28 mouse cellular contexts compared by ENCODE assay signal in the genomic region with DNA sequence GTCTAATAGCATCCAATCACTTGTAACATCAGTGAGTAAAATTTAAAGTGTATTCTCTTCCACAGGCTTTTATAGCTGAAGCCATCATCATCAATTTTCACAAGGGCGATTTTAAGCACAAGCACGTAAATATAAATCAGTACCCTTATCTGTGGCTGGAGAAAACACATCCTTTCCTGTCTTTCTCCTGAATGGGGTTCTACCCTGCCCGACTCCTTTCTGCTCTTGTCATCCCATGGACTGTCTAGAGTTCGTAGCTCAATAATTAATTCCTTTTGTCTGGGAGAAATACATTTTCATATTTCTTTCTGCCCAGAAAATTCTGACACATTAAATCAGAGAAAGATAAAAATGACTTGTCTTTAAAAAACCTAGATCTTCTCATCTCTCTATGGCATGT.
"Had no signal": no experiment of that assay in that cellular context is flagged by ENCODE, and none has a peak within 500 bp of the region (broad histone marks: within the 10 kb centered on the region; RNA-seq: fewer than 3 reads in every experiment).

No protein-coding gene starts in this region.

- H3K4me1 ChIP-seq: embryonic facial prominence, embryonic 10.5 days; embryonic facial prominence, embryonic 12.5 days; embryonic facial prominence, embryonic 13.5 days; embryonic facial prominence, embryonic 15.5 days; forebrain, embryonic 10.5 days; forebrain, embryonic 12.5 days; forebrain, embryonic 13.5 days; forebrain, embryonic 15.5 days had no signal

- DNase-seq: cerebellum, adult 2 months; cerebellum, adult 8-10 months; cerebellum, adult 9-10 months; cerebellum, adult 9-11 months; cerebellum, postnatal 10 days; cerebellum, postnatal 14 days; cerebellum, postnatal 25 days; cerebellum, postnatal 36 days; embryo, embryonic 11 days; forebrain, postnatal 0 days; gastrocnemius, adult 2 months; gastrocnemius, postnatal 10 days; gastrocnemius, postnatal 14 days; gastrocnemius, postnatal 25 days; gastrocnemius, postnatal 36 days; heart, adult 11 months; heart, adult 18-20 months had no signal

- H3K9ac ChIP-seq: embryonic facial prominence, embryonic 12.5 days; embryonic facial prominence, embryonic 13.5 days; embryonic facial prominence, embryonic 15.5 days; forebrain, embryonic 12.5 days; forebrain, embryonic 13.5 days; forebrain, embryonic 15.5 days; forebrain, postnatal 0 days had no signal

- H3K36me3 ChIP-seq: embryonic facial prominence, embryonic 10.5 days; embryonic facial prominence, embryonic 12.5 days; embryonic facial prominence, embryonic 13.5 days; embryonic facial prominence, embryonic 15.5 days; forebrain, embryonic 10.5 days; forebrain, embryonic 12.5 days; forebrain, embryonic 15.5 days had no signal

- ATAC-seq: forebrain, embryonic 13.5 days; forebrain, embryonic 14.5 days; forebrain, embryonic 15.5 days; forebrain, embryonic 16.5 days; forebrain, postnatal 0 days had no signal

- H3K4me2 ChIP-seq: embryonic facial prominence, embryonic 12.5 days; embryonic facial prominence, embryonic 13.5 days; embryonic facial prominence, embryonic 15.5 days; forebrain, embryonic 12.5 days; forebrain, embryonic 13.5 days; forebrain, embryonic 15.5 days had no signal

- H3K27ac ChIP-seq: embryonic facial prominence, embryonic 10.5 days; embryonic facial prominence, embryonic 12.5 days; embryonic facial prominence, embryonic 13.5 days; embryonic facial prominence, embryonic 15.5 days; forebrain, embryonic 10.5 days; forebrain, embryonic 12.5 days; forebrain, embryonic 13.5 days; forebrain, embryonic 15.5 days; gastrocnemius, adult 2 months had no signal

- H3K27me3 ChIP-seq: embryonic facial prominence, embryonic 12.5 days; embryonic facial prominence, embryonic 13.5 days; embryonic facial prominence, embryonic 15.5 days; forebrain, embryonic 12.5 days; forebrain, embryonic 13.5 days; forebrain, embryonic 15.5 days had no signal

- H3K4me3 ChIP-seq: embryonic facial prominence, embryonic 10.5 days; embryonic facial prominence, embryonic 12.5 days; embryonic facial prominence, embryonic 13.5 days; embryonic facial prominence, embryonic 15.5 days; erythroblast, embryonic 14.5 days; forebrain, embryonic 10.5 days; forebrain, embryonic 12.5 days; forebrain, embryonic 13.5 days; forebrain, embryonic 15.5 days; gastrocnemius, adult 2 months had no signal

- H3K9me3 ChIP-seq: embryonic facial prominence, embryonic 10.5 days; embryonic facial prominence, embryonic 12.5 days; embryonic facial prominence, embryonic 13.5 days; embryonic facial prominence, embryonic 15.5 days; forebrain, embryonic 10.5 days; forebrain, embryonic 12.5 days; forebrain, embryonic 13.5 days; forebrain, embryonic 15.5 days had no signal
